Mouse (Mus musculus) lung, postnatal 10 days (tissue): ENCODE measurements at regions not wholly inside any gene's neighbourhood (a gene's known extent, or its start where the extent isn't known, plus 50 kb on each side); places are given as distances from the start of the nearest gene placed in this dataset.

Experiments used
- DNase-seq: peaks from one replicate; pipeline ENCODE4 v3.0.0; 2021

- peak; percentile 70 for DNase-seq
Measured at GRCm38 (mm10) chr9:47276303-47277005, 253.5 kb upstream of the Cadm1 start.

GRCm38 (mm10) chr9:47279410-47279809, 250.6 kb upstream of the Cadm1 start:
- peak; percentile 55 for DNase-seq

- peak; percentile 51 for DNase-seq
Measured at GRCm38 (mm10) chr9:47280146-47280545, 249.8 kb upstream of the Cadm1 start.

GRCm38 (mm10) chr9:47280598-47280997, 249.4 kb upstream of the Cadm1 start:
- DNase-seq, result no peak

GRCm38 (mm10) chr9:47283746-47284455, 246.1 kb upstream of the Cadm1 start:
- DNase-seq, result peak; percentile 73

GRCm38 (mm10) chr9:47286930-47287722, 242.8 kb upstream of the Cadm1 start:
- no peak for DNase-seq

- DNase-seq, result no peak
Measured at GRCm38 (mm10) chr9:47288587-47289199, 241.3 kb upstream of the Cadm1 start.

- DNase-seq, result no peak
Measured at GRCm38 (mm10) chr9:47300633-47301032, 229.3 kb upstream of the Cadm1 start.

- no peak for DNase-seq
Measured at GRCm38 (mm10) chr9:47307125-47307751, 222.7 kb upstream of the Cadm1 start.

GRCm38 (mm10) chr9:47307752-47308500, 222.0 kb upstream of the Cadm1 start:
- DNase-seq, result peak; percentile 39

- peak; percentile 51 for DNase-seq
Measured at GRCm38 (mm10) chr9:47313433-47313832, 216.5 kb upstream of the Cadm1 start.

GRCm38 (mm10) chr9:47314236-47314635, 215.7 kb upstream of the Cadm1 start:
- DNase-seq, result no peak

GRCm38 (mm10) chr9:47320345-47320744, 209.6 kb upstream of the Cadm1 start:
- no peak for DNase-seq

- DNase-seq, result no peak
Measured at GRCm38 (mm10) chr9:47321106-47321789, 208.7 kb upstream of the Cadm1 start.

- peak; percentile 27 for DNase-seq
Measured at GRCm38 (mm10) chr9:47322293-47322692, 207.7 kb upstream of the Cadm1 start.

GRCm38 (mm10) chr9:47323051-47323450, 206.9 kb upstream of the Cadm1 start:
- no peak for DNase-seq

GRCm38 (mm10) chr9:47327575-47327974, 202.4 kb upstream of the Cadm1 start:
- DNase-seq, result peak; percentile 14

- DNase-seq, result peak; percentile 31
Measured at GRCm38 (mm10) chr9:47332929-47333328, 197.0 kb upstream of the Cadm1 start.

GRCm38 (mm10) chr9:47338221-47338620, 191.8 kb upstream of the Cadm1 start:
- peak; percentile 24 for DNase-seq

- no peak for DNase-seq
Measured at GRCm38 (mm10) chr9:47346527-47347111, 183.4 kb upstream of the Cadm1 start.

- no peak for DNase-seq
Measured at GRCm38 (mm10) chr9:47350301-47350700, 179.7 kb upstream of the Cadm1 start.
